Mouse (Mus musculus) intestine, embryonic 16.5 days (tissue): Measurements from ENCODE around the gene Efcab11. TPM values are rescaled to one million over a fixed set of nuclear protein-coding genes. Genes with fewer than 3 reads are reported as not detected.

Source experiments
- ATAC-seq: fragments of 200-750 bp; cut with Nextera tagmentation; 2 replicates; pipeline ENCODE4 v1.8.0; 2017; ENCODE audit warnings: moderate TSS enrichment, moderate library complexity
- H3K27ac ChIP-seq: fragments of 300-500 bp; sonication (generic); 2 replicates; pipeline ENCODE4 v1.5.1; 2014; ENCODE audit warnings: mild to moderate bottlenecking, low read length
- H3K27me3 ChIP-seq: fragments of 300-500 bp; sonication (generic); replicated peaks from 2 replicates; pipeline ENCODE4 v1.6.1; 2014; ENCODE audit warnings: low read length, control low read depth, mixed read lengths; ENCODE audit not compliant: control insufficient read depth, insufficient read depth
- H3K36me3 ChIP-seq: fragments of 300-500 bp; sonication (generic); 2 replicates; pipeline ENCODE4 v1.6.1; 2014; ENCODE audit warnings: low read length, control low read depth; ENCODE audit not compliant: control insufficient read depth, insufficient read depth
- H3K4me1 ChIP-seq: fragments of 300-500 bp; sonication (generic); 2 replicates; pipeline ENCODE4 v1.6.1; 2014; ENCODE audit warnings: low read length, control low read depth, mixed read lengths; ENCODE audit not compliant: control insufficient read depth, insufficient read depth
- H3K4me2 ChIP-seq: fragments of 300-500 bp; sonication (generic); 2 replicates; pipeline ENCODE4 v1.6.1; 2014; ENCODE audit warnings: low read depth, low read length, control low read depth
- H3K4me3 ChIP-seq: fragments of 300-500 bp; sonication (generic); 2 replicates; pipeline ENCODE4 v1.5.1; 2014; ENCODE audit warnings: mild to moderate bottlenecking, low read length
- H3K9ac ChIP-seq: fragments of 300-500 bp; sonication (generic); 2 replicates; pipeline ENCODE4 v1.6.1; 2014; ENCODE audit warnings: low read depth, low read length
- H3K9me3 ChIP-seq: fragments of 300-500 bp; sonication (generic); 2 replicates; pipeline ENCODE4 v1.6.1; 2016; ENCODE audit warnings: low read length, control low read depth; ENCODE audit not compliant: control insufficient read depth
- WGBS: fragments of 180-500 bp; shearing (Covaris S2); extraction: QIAGEN DNeasy Blood & Tissue Kit; methylation state at CpG from one replicate; pipeline ENCODE4 v1.1.7; 2014; 5-methylcytosine and 5-hydroxymethylcytosine counted together
- polyA plus RNA-seq: library from polyadenylated mRNA; unstranded; fragments of >200 nt; fragmentation: Nextera tagmentation; extraction: Ambion mirVana; gene quantifications from 2 replicates; pipeline ENCODE4 v1.2.1, GENCODE M21; 2015

Gene Efcab11
- polyA plus RNA-seq, 1 experiment from 2014 or later: 9.7 TPM

- no peak overlapping the region for H3K9ac ChIP-seq
- no peak for ATAC-seq
- H3K9me3 ChIP-seq: no peaks in the 10 kb centered on the region
- no peak overlapping the region for H3K27ac ChIP-seq
- no peaks in the 10 kb centered on the region for H3K4me1 ChIP-seq
- no peaks in the 10 kb centered on the region for H3K27me3 ChIP-seq
- no peak overlapping the region for H3K4me3 ChIP-seq
- no peaks in the 10 kb centered on the region for H3K36me3 ChIP-seq
- H3K4me2 ChIP-seq: no peak overlapping the region
- WGBS: 72% methylated on average over 9 of the region's 9 CpGs
These were observed 28.2 kb downstream of the Efcab11 start for GRCm38 (mm10) chr12:99856011-99856410.

GRCm38 (mm10) chr12:99853323-99854258, 30.6 kb downstream of the Efcab11 start:
- Histone ChIP-seq H3K9ac (no peak overlapping the region), H3K4me1 (no peaks in the 10 kb centered on the region), H3K36me3 (no peaks in the 10 kb centered on the region), H3K4me3 (no peak overlapping the region), H3K4me2 (no peak overlapping the region), H3K27ac (no peak overlapping the region), H3K9me3 (no peaks in the 10 kb centered on the region), H3K27me3 (no peaks in the 10 kb centered on the region)
- 78% methylated on average over 14 of the region's 14 CpGs for WGBS
- ATAC-seq: no peak

GRCm38 (mm10) chr12:99849996-99850395, 34.2 kb downstream of the Efcab11 start:
- 92% methylated on average over 2 of the region's 2 CpGs for WGBS
- no peaks in the 10 kb centered on the region for H3K27me3 ChIP-seq
- ATAC-seq: no peak

GRCm38 (mm10) chr12:99844951-99845350, 39.3 kb downstream of the Efcab11 start:
- no peak overlapping the region for H3K27ac ChIP-seq
- no peak overlapping the region for H3K9ac ChIP-seq
- no peaks in the 10 kb centered on the region for H3K27me3 ChIP-seq
- no peak overlapping the region for H3K4me3 ChIP-seq
- no peak for ATAC-seq
- no peaks in the 10 kb centered on the region for H3K9me3 ChIP-seq
- no peak overlapping the region for H3K4me2 ChIP-seq
- no peaks in the 10 kb centered on the region for H3K36me3 ChIP-seq
- 83% methylated on average over 8 of the region's 8 CpGs for WGBS
- no peaks in the 10 kb centered on the region for H3K4me1 ChIP-seq

More at GRCm38 (mm10) chr12:99849996-99850395, 34.2 kb downstream of the Efcab11 start:
- H3K4me3 ChIP-seq: no peak overlapping the region
- no peak overlapping the region for H3K9ac ChIP-seq
- no peaks in the 10 kb centered on the region for H3K36me3 ChIP-seq
- H3K4me2 ChIP-seq: no peak overlapping the region
- no peak overlapping the region for H3K27ac ChIP-seq
- H3K9me3 ChIP-seq: no peaks in the 10 kb centered on the region
- no peaks in the 10 kb centered on the region for H3K4me1 ChIP-seq

- Histone ChIP-seq H3K36me3 (no peaks in the 10 kb centered on the region), H3K4me1 (no peaks in the 10 kb centered on the region), H3K27me3 (no peaks in the 10 kb centered on the region), H3K4me2 (no peak overlapping the region), H3K9me3 (no peaks in the 10 kb centered on the region), H3K9ac (no peak overlapping the region), H3K27ac (no peak overlapping the region), H3K4me3 (no peak overlapping the region)
- ATAC-seq: no peak
- WGBS: 89% methylated on average over 14 of the region's 14 CpGs
These were observed 45.5 kb downstream of the Efcab11 start for GRCm38 (mm10) chr12:99838703-99839102.

- H3K9me3 ChIP-seq: no peaks in the 10 kb centered on the region
- no peak overlapping the region for H3K9ac ChIP-seq
- H3K4me3 ChIP-seq: no peak overlapping the region
- no peaks in the 10 kb centered on the region for H3K36me3 ChIP-seq
- no peak overlapping the region for H3K27ac ChIP-seq
- 68% methylated on average over 11 of the region's 11 CpGs for WGBS
- H3K4me1 ChIP-seq: no peaks in the 10 kb centered on the region
- no peaks in the 10 kb centered on the region for H3K27me3 ChIP-seq
- ATAC-seq: no peak
- no peak overlapping the region for H3K4me2 ChIP-seq
These were observed 46.1 kb downstream of the Efcab11 start for GRCm38 (mm10) chr12:99838109-99838508.

- Histone ChIP-seq H3K9ac (no peak overlapping the region), H3K36me3 (no peaks in the 10 kb centered on the region), H3K9me3 (no peaks in the 10 kb centered on the region), H3K4me1 (no peaks in the 10 kb centered on the region), H3K27ac (no peak overlapping the region), H3K4me3 (no peak overlapping the region), H3K4me2 (no peak overlapping the region), H3K27me3 (no peaks in the 10 kb centered on the region)
- ATAC-seq: no peak
- WGBS: 84% methylated on average over 5 of the region's 5 CpGs
These were observed 46.7 kb downstream of the Efcab11 start for GRCm38 (mm10) chr12:99837528-99837927.

GRCm38 (mm10) chr12:99836404-99837131, 47.7 kb downstream of the Efcab11 start:
- no peaks in the 10 kb centered on the region for H3K27me3 ChIP-seq
- no peaks in the 10 kb centered on the region for H3K36me3 ChIP-seq
- no peak for ATAC-seq
- H3K4me2 ChIP-seq: no peak overlapping the region
- H3K27ac ChIP-seq: no peak overlapping the region
- H3K9ac ChIP-seq: no peak overlapping the region
- WGBS: 64% methylated on average over 20 of the region's 20 CpGs
- no peaks in the 10 kb centered on the region for H3K4me1 ChIP-seq
- no peaks in the 10 kb centered on the region for H3K9me3 ChIP-seq
- no peak overlapping the region for H3K4me3 ChIP-seq

GRCm38 (mm10) chr12:99833476-99833875, 50.8 kb downstream of the Efcab11 start:
- Histone ChIP-seq H3K36me3 (no peaks in the 10 kb centered on the region), H3K9ac (no peak overlapping the region), H3K4me2 (no peak overlapping the region), H3K27ac (no peak overlapping the region), H3K9me3 (no peaks in the 10 kb centered on the region), H3K4me3 (no peak overlapping the region), H3K27me3 (no peaks in the 10 kb centered on the region), H3K4me1 (no peaks in the 10 kb centered on the region)
- ATAC-seq: no peak
- WGBS: 96% methylated on average over 1 of the region's 1 CpGs
